Mouse (Mus musculus) frontal cortex, postnatal 25 days (tissue): ENCODE results near the gene Cox10.
"Not testable (repeated sequence)": the region's sequence is repeated elsewhere in the genome, so short reads cannot be mapped to it uniquely, and the experiment has no call there.

Experiments
- DNase-seq, 2 experiments: peaks; one replicate each; pipeline ENCODE4 v3.0.0; 2022; ENCODE audit warnings: low spot score in 2 of 2

Gene Cox10

DNA sequence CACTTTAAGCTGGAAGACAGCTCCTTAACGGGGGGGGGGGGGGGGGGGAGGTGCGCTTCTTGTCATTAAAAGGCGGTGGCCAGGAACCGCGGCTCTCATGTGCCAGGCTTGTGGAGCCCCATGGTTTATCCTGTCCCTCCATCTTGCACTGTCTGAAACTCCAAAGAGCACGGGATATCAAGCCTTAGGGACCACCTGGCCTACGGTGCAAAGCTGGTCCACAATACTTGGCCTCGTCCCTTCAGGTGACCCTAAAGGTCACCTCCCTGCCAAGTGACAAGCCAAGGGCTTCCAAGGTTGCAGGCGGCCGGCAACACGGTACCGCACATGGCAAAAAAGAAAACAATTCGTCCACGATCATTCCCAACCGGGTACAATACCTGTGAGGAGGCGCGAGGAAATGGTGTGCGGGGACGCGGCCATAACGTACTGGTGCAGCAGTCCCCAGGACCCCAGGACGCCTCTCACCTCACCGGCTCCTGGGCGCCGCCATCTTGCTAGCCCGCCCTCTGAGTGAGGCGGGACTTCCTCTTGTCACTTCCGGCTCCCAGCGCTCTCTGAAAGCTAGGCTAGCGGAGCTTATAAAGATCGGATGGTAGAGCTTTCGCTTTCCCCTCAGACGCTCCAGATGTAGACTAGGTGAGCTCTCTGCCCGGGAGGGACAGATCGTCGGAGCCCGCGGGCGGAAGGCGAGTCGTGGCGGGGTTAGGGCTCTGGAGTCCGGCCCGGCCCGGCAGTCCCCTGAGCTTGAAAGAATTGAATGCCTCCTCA, at the start of gene Cox10:
Gene Cox10 (minus strand): TSS at position 513 of the 771 bp plus-strand sequence.
- peak; percentile 68 to 78 for DNase-seq

DNA sequence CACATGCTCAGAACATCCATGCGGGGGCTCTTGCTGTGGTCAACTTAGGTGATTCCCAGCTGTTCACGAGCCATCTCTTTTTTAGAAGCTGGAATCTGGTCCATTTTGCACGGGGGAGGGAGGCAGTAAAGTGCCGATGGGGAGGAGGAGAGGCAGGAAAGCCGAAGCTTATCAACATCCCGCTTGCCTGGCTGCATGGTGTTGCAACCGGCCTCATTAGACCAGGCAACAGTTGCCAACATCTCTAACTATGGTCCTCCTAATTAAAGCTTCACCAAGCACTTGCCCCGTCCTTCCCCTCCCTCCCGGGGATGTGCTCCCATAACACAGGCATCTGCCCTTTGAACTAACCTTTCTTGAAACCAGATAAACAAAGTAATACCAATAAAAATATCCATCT, 48.7 kb upstream of the Cox10 start:
- no peak for DNase-seq

DNA sequence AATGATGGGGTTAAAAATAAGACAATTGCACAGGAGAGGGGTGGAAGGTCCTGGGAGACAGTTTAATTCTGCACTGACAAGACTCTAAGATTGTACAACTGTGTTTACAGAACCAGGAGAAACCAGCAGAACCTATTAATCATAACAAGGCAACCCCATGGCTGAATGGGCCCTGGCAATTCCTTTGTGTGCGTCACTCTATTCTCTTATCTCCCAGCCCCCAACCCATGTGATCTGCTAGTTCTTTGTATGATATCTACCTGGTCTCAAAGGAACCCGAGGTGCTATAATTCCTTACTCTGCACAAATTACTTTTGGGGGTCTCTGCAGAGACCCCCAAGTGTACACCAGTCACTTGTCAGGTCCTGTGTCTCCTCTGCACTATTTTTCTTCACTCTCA, 46.2 kb upstream of the Cox10 start:
- DNase-seq: no peak

DNA sequence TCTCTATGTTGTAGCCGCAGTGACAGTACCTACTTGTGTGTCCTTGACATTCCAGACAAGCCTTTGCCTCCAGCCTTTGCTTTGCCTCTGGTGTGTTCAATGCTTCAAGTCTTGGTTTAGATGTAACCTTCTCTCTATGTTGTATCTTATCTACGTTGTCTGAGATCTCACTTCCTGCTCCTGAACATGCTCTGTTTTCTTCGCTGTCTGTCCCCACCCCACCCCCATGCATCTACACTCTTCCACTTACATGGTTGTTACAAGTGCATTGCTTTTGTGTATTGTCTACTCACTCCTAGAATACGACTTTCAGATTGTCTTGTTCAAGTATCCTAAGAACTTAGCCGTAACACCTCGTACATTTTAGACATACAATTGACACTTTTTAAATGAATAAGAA, 43.9 kb upstream of the Cox10 start:
- not testable (repeated sequence) for DNase-seq

DNA sequence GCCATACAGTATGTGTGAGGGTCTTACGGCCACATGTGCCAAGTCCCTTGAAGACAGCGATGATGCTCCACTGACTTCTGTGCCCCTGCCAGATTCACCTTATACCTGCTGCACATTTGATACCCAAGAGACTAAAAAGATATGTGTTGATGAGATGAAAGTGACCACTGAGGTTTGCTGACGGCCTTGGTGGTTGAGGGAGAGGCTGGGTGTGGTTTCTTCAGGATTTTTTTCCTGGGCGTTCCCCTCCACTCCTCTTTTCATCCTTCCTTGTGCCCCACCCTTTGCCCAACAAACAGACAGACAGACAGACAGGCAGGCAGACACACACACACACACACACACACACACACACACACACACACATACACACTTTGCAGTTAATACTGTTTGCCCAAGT, 37.4 kb upstream of the Cox10 start:
- DNase-seq: no peak

DNA sequence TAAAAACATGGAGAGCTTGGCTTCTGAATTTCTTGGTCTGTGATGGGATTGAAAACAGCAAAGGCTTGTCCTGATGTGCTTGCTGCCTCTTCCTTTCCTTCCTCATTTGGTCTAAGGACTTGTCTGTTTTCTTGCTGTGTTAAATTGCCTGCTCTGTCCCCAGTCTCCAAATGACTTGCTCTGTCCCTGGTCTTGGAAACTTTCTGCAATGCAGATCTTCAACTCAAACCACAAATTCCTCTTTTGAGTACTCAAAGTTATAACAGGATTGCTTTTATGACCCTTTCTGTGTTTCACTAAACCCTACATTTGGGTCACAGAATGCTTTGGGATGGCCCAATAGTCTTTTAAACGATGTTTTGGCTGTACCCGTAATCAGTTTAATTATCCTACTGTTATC, 36.6 kb upstream of the Cox10 start:
- no peak for DNase-seq

DNA sequence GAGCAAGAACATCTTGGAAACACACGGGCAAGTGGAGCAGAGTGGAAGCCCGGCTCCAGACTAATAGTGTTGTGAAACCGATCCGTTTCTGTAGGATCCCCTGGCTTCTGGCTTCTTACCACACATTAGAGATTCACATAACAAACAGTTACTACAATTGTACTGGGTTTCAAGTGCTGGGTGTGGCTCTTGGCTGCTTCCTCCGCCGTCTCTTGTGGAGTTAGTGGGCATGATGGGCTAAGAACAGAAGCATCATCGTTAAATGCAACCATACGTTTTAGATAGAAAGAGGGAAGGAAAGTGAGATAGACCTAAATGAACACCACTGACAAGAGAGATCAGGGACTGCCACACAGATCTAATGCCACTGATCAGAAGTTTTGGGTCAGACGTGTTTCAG, 35.8 kb upstream of the Cox10 start:
- DNase-seq: no peak

DNA sequence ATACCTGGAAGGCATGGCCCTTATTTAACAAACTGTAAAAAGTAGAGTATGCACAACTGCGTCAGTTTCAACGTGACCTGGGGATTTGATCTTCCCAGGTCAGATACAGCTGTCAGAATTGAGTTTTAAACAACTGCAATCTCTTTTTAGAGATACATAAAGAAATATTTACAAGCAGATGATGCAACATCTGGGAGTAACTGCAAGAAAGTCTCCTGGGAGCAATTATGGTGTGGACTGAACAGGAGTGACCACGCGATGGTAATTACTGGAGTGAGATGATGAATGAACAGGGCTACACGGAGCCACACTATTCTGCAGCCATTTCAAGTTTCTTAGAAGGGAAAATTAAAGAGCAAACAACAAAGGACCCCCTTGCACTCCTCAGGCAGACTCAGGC, 20.8 kb upstream of the Cox10 start:
- DNase-seq: no peak

DNA sequence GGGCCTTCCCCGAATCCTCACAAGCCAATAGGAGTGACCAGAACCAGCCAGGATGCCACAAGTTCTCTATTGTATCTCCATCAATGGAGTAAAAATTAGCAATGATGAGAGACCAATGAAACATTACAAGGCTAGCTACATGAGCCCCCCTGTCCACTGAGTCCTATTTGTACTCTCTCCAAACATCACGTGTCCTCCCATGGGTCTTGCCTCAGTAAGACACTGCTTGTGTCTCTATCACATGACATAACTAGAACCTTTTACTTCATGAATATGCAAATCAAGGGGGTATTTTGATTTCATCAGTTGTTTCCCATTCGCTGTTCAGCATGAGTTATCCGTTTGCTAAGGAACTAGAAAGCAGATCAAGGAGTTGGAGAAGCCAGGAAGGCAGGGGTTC, 13.8 kb upstream of the Cox10 start:
- DNase-seq: no peak

DNA sequence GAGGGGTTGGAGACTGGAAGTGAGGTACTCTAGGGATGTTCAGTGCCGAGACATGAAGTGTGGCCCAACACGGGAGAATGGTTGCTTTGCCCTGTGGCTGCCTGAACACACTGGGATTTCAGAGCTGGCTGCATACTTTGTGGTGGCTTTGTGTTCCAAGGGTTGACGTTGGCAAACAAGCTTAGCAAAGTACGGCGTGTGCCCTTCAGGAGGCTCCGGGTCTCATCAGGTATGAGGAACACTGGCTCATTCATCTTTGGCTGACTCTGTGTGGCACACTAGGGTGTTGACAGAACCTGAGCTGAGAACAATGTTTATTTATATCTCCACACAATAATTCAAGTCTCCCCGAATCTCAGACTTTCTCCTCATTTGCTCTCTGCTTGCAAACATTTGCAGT, 11.9 kb upstream of the Cox10 start:
- DNase-seq: no peak

DNA sequence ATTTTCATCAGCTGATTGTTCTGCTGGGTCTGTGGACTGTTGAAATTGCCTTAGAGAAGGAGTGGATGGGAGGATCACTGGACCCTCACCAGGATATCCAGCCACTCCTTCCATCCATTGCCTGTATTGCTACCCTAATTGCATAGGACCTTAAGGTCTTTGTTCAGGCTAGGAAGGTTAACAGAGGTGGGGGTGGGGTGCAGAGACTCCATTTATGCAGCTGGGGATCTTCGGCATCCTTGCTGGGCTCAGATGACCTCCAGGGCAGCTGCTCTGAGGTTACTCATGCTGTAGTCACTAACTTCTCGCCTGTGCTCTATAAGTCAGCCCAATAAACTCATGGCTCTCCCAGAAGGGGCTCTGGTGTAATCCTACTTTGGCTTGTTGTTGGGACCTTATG, 10.4 kb upstream of the Cox10 start:
- DNase-seq: no peak

DNA sequence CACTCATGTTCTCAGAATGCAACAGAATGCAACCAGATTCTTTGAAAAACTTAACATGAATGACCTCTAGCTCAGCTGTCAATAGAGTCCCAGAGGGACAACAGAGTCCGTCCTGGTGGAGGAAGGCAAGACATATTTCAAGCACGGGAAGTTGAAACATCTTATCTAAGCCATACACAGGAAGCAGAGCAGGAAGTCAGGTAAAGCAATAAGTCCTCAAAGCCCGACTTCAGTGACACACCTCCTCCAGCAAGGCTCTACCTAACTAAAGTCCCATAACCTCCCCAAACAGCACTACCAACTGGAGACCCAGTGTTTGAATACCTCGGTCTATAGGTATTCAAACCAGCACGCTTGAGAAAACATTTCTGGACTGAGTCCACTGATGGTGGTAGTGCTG, 6.6 kb upstream of the Cox10 start:
- no peak for DNase-seq

DNA sequence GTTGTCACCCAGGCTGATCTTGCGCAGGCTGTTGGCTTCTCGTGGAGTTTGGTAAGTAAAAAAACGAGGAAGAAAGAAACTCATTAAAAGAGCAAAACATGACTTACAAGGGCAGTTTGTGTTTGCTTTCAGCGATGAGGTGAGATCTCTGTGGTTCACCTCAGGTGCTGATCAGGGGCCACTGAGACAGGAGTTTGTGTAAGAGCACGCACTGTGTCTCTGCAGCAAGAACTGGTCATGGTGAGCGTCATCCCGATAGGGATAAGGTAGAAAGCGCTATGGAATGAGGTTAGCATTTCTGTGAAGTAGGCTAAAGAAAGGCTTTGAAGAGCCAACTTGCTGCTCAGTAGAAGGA, 436 bp upstream of the Cox10 start:
- DNase-seq: no peak

DNA sequence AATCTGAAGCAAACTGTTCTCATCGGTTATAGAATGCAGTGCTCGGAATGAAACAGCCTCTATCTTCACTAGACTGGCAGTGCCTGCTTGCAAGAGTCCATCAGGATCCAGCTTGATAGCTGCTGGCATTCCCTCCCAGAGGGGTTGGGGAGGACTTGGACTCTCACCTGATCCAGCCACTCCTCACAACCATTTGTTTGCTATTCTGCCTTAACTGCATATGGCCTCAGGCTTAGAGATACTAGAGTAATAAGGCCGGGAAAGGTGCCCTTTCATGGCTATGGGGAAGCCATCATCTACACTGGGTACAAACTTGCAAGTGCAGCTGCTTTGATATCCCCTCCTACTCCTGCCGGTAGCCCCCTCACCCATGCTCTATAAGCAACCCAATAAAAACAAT, 3.1 kb downstream of the Cox10 start:
- DNase-seq: no peak

DNA sequence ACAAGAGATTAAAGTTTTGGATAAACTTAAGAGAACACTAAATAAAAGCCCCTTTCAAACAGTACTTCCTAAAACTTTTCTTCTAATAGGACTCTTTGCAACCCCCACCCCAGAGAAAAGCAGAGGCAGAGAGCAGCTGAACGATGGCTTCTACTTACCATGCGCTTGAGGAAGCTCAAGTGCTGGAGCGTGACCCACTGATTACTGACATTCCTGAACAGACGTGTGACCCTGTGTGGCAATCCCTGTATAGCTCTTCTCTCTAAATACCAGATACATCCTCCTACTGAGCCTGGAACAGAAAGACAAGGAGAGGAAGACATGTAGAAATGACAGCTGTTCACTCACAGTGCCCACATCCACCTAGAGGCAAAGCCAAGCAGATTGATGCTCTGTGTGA, 5.9 kb downstream of the Cox10 start:
- no peak for DNase-seq

DNA sequence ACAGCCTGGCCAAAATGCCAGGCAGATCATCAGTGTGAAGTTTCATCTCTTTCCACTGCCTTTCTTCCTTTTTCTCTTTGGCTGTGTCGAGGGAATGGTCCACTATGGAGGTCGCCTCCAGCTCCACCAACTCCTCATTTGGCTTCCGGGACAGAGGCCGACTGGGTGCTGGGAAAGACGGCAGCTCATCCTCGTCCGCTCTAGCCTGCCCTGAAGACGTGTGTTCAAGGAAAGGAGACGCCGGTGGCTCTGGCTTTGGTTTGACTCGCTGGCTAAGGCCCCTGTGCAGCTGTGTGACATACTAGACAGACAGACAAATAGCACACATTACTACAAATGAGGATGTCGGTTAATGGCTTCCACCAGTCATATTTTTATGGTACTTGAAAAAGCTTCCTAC, 7.7 kb downstream of the Cox10 start:
- DNase-seq: no peak

DNA sequence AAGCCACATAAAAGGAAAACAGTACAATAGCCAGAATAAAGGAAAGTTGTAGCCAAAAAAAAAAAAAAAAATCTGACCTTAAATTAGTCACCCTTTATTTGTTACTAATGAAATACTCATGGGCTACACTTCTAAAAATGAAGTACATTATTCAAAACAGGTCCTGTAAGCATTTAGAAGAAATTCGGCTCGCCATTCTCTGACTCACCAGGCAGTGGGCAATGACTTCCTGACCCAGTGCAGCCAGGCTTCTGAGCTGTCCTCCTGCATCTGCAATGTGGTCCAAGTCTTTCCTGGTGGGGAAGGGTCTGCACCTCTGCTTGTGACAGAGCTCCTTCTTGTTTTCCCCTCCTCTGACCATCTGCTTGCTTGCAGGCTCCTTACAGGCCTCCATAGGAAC, 13.3 kb downstream of the Cox10 start:
- no peak for DNase-seq

DNA sequence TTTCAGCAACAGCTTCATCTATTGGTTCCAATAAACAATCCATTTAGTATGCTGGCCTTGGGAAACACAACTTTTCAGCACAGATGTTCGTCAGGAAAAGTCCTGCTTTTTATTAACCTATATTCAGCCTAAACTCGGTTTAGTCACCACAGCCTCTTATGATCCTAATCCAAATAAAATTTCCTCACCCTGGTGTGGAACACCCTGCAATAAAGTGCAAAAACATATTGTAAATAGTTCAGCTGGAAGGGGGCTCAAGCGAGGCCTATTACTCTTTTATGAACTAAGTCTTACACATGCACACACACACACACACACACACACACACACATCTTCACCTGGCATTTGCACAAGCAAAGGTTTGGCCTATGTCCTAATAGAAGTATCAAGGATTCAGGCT, 16.1 kb downstream of the Cox10 start:
- DNase-seq: no peak

DNA sequence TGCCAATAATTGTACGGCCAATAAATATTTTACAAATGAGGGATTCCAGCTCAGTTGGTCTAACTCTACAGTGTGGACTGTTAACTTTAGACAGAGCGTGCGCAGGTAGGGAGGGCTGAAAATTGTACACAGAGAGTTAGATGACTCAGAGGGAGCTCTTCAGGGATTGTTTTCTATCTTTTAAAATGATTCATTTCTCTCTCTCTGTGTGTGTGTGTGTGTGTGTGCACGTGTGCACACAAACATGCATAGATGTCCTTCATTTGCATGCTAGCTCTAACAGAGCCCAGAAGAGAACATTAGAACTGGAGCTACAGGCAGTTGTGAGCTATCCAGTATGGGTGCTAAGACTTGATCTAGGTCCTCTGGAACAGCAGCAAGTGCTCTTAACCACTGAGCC, 17.0 kb downstream of the Cox10 start:
- DNase-seq: no peak

DNA sequence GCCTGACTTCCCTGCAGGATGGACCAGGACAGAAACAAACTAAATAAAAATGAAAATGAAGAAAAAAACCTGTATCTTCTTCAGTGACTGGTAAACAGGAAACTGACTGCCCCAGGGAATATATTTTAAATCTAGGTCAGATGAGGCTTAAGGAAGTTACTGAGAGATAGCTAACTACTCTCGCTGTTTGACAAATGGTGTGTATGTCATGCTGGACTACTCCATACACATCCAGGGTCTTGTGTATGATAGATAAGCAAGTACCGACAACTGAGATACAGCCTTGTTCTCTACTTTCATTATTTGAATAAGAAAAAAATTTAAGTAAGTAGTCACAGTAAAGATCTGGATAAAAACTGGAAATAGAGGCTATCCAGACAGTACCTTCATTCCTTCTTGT, 20.0 kb downstream of the Cox10 start:
- no peak for DNase-seq

DNA sequence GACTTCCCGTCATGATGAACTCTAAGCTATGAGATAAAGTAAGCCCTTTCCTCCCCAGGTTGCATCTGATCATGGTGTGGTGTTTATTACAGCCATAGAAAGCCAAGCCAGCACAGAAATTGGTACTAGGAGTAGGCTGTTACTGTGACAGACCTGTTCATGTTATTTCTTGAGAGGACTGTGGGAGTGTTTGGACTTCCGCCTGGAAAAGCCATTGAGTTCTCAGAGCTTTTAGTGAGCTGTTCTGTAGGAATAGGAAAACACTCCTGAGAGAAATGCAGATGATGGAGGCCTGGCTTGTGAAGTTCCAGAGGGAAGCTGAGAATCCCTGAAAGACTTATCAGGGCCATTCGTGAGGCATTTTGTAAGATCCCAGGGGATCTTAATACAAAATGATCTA, 20.8 kb downstream of the Cox10 start:
- DNase-seq: no peak

DNA sequence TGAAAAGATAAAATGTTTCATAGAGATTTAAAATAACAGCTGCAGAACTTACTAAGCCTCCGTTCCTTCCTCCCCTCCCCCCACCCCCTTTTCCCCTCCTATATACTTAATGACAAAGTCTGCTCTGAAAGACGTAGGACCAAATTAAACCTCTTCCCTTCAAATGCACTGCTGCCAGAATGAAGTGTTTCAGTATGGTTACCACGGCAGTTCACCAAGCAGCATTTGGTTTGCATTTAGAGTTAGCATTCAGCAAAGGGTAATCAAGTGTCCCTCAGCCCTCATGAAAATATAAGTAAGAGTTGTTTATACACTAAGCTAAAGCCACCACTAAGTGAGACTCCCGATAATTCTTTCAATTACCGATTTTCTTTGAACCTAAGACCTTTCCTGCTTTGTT, 25.9 kb downstream of the Cox10 start:
- DNase-seq: no peak

DNA sequence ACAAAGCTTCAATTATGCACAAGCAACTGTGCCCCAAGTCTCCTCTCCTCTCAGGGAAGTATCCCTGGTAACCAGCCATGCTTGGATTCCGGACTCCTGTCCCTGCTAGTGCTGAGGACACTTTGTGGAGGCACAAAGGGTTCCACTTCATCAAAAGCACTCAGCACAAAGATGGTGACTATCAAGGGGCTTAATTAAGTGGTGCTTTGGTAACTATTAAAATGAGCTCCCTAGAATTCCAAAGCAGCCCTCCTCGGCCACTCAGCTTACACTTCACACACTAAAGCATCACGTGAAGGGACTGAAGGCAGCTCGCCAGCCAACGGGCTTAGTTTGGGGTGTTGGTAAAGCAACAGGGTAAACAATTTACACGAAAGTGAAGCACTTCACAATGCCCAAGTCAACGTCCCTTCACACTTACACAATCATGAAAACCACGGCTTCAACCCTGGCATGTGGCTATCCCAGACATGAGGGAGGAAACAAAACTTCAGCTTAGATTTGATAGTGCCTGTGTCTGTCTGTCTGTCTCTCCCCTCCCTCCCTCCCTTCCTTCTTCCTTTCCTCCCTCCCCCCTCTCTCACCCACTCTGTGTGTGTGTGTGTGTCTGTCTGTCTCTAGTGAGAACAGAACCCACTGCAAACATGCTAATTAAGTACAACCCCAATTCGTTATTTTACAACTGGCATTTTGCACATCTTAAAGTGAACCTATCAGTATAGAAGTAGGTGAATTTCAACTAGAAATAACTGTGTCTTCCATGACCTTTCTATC, 27.9 kb downstream of the Cox10 start:
- DNase-seq: no peak

DNA sequence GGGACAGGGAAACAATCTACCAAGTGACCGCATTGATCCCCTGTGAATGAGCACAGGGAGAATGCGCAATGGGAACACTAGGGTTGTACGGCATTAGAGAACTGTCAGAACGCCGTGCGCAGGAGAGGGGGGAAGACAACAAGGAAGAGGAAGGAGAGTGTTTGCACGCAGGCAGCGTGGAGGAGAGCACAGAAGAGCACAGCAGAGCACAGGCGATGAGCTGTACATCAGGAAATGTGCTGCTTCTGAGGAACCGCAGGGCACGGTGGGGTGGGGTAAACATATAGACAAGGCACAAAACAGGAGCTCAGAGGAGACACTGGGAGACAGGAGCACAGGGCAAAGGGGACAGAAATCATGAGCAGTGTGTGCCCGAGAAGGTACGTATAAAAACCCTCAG, 31.8 kb downstream of the Cox10 start:
- DNase-seq: no peak
